Mouse (Mus musculus) midbrain, embryonic 16.5 days (tissue): Measurements from ENCODE around the gene Fam198b. TPM values are rescaled to one million over a fixed set of nuclear protein-coding genes. Genes with fewer than 3 reads are reported as not detected.

Experiments used
- ATAC-seq: fragments of 200-750 bp; cut with Nextera tagmentation; 2 replicates; pipeline ENCODE4 v1.8.0; 2017; ENCODE audit warnings: moderate TSS enrichment
- H3K27ac ChIP-seq: fragments of 300-500 bp; sonication (generic); 2 replicates; pipeline ENCODE4 v1.5.1; 2014; ENCODE audit warnings: mild to moderate bottlenecking, low read length, mixed read lengths
- H3K27me3 ChIP-seq: fragments of 300-500 bp; sonication (generic); 2 replicates; pipeline ENCODE4 v1.6.1; 2014; ENCODE audit warnings: low read depth, low read length, mixed read lengths; ENCODE audit not compliant: control insufficient read depth, insufficient read depth
- H3K36me3 ChIP-seq: fragments of 300-500 bp; sonication (generic); 2 replicates; pipeline ENCODE4 v1.6.1; 2014; ENCODE audit warnings: mild to moderate bottlenecking, low read length, moderate library complexity, mixed read lengths; ENCODE audit not compliant: control insufficient read depth, insufficient read depth
- H3K4me1 ChIP-seq: fragments of 300-500 bp; sonication (generic); 2 replicates; pipeline ENCODE4 v1.6.1; 2014; ENCODE audit warnings: mild to moderate bottlenecking, low read length, mixed read lengths; ENCODE audit not compliant: control insufficient read depth, insufficient read depth
- H3K4me2 ChIP-seq: fragments of 300-500 bp; sonication (generic); 2 replicates; pipeline ENCODE4 v1.6.1; 2014; ENCODE audit warnings: mild to moderate bottlenecking, low read length, mixed read lengths
- H3K4me3 ChIP-seq: fragments of 300-500 bp; sonication (generic); 2 replicates; pipeline ENCODE4 v1.5.1; 2014; ENCODE audit warnings: low read depth, mild to moderate bottlenecking, low read length, moderate library complexity, mixed read lengths
- H3K9ac ChIP-seq: fragments of 300-500 bp; sonication (generic); 2 replicates; pipeline ENCODE4 v1.6.1; 2014; ENCODE audit warnings: low read depth, low read length, mixed read lengths
- H3K9me3 ChIP-seq: fragments of 300-500 bp; sonication (generic); replicated peaks from 2 replicates; pipeline ENCODE4 v1.6.1; 2014; ENCODE audit warnings: mild to moderate bottlenecking, low read length, mixed read lengths; ENCODE audit not compliant: control insufficient read depth, poor library complexity, severe bottlenecking
- WGBS: fragments of 180-500 bp; shearing (Covaris S2); extraction: QIAGEN DNeasy Blood & Tissue Kit; methylation state at CpG from one replicate; pipeline ENCODE4 v1.1.7; 2014; 5-methylcytosine and 5-hydroxymethylcytosine counted together
- polyA plus RNA-seq: library from polyadenylated mRNA; unstranded; fragments of >200 nt; fragmentation: Nextera tagmentation; extraction: Ambion mirVana; gene quantifications from 2 replicates; pipeline ENCODE4 v1.2.1, GENCODE M21; 2015

Gene Fam198b
- polyA plus RNA-seq, 1 experiment from 2014 or later: 0.59 TPM

DNA sequence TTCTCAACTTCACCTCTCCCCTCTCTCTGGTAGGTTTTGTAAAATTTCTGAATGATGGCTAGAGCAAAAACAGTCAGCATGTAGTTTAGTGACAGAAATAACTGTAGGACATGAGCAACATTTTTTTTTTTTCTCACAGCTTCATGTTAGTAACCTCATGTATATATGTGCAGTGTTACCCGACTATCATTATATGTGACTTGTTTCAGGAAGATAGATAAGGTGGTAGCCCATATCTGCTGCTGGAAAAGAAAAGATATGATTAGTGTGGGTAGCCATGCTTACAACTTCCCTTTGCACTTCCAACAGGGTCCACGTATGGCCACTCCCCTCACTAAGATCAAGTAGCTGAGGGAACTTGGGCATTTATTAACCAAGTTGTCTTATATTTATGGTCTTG lies 86.2 kb downstream of the Fam198b start:
- Histone ChIP-seq H3K4me2 (no peak overlapping the region), H3K4me3 (no peak overlapping the region), H3K4me1 (peaks cover 6% of the 10 kb centered on the region; the same call in 1 of the 2 replicates), H3K27ac (no peak overlapping the region), H3K36me3 (no peaks in the 10 kb centered on the region), H3K9me3 (no peaks in the 10 kb centered on the region), H3K9ac (no peak overlapping the region), H3K27me3 (no peaks in the 10 kb centered on the region)
- no peak for ATAC-seq
- 90% methylated on average over 2 of the region's 2 CpGs for WGBS

DNA sequence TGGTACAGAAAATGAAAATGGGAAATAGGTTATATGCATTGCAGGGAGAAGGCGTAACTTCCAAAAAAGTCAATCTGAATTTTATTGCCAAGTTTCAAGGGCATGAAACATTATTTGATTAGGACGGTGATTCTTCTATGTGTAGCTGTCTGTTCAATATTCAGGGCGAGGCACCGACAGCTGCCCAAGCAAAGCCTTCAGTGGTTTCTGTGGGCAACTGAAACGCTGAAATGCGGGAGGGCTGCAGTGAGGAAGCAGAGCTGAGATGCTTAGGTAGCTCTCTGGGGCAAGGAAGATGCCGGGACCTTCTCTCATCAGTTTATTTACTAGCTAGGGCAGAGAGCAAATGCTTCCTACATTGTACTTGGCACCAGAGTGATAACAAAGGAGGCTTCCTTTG lies 87.2 kb downstream of the Fam198b start:
- H3K4me2 ChIP-seq: no peak overlapping the region
- H3K27me3 ChIP-seq: no peaks in the 10 kb centered on the region
- H3K9me3 ChIP-seq: no peaks in the 10 kb centered on the region
- H3K36me3 ChIP-seq: no peaks in the 10 kb centered on the region
- peaks cover 6% of the 10 kb centered on the region; the same call in 1 of the 2 replicates for H3K4me1 ChIP-seq
- H3K9ac ChIP-seq: no peak overlapping the region
- no peak overlapping the region for H3K4me3 ChIP-seq
- no peak for ATAC-seq
- no peak overlapping the region for H3K27ac ChIP-seq
- WGBS: 71% methylated on average over 7 of the region's 7 CpGs

DNA sequence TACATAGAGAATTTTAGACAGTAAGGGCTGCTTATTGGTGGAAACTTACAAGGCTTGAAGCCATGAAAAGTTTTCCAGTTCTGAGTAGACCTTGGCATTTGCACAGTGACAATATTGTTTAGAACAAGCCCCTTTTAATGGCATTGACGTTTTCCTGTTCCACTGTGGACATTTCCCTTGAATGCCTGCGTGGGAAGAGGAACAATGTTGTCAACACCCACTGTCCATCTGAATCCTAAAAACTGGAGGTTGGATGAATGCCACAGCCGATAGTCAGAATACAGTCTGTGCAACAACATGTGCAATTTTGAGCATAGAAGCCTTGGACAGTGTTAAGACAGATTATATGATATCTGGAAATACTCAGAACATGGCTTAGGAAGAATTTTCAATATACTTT lies 92.5 kb downstream of the Fam198b start:
- ATAC-seq: no peak
- Histone ChIP-seq H3K9ac (no peak overlapping the region), H3K4me3 (no peak overlapping the region), H3K4me1 (peaks cover 6% of the 10 kb centered on the region; the same call in 1 of the 2 replicates), H3K27ac (no peak overlapping the region), H3K36me3 (no peaks in the 10 kb centered on the region), H3K4me2 (no peak overlapping the region), H3K9me3 (no peaks in the 10 kb centered on the region), H3K27me3 (no peaks in the 10 kb centered on the region)
- 61% methylated on average over 3 of the region's 3 CpGs for WGBS

DNA sequence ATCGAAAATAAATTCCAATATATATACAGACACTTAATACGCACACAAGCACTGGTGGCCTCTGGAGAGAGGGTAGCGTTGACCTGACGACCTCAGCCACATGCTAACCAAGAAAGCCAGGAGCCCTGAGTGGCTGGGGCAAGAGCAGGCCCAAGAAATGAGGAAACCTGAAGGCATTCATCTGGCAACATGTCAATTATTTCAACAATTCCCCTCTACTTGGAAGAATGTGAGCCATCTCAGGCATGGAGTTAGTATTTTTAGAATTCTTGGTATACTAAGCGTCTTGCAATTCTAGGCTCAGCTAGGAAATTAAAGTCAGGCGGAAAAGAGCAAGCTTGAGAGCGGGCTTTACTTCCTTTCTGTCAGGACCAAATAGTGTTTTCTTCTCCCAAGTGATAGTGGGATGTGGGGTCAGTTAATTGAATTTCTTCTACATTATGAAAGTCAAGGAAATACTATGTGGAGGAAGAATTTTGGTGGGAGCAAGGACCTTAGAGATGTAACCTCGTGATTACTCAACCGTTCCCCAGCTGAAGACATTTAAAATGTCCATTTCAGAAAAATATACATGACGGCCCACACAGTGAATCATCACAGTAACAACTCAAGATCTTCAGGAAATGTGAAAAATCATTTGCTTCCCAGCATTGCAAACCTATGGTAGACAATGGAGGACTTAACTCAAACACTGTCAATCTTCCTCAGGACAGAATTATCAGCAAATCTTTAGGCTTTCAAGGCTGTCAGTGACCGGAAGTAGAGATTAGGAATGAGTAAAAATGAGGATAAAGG lies 93.5 kb downstream of the Fam198b start:
- no peak overlapping the region for H3K4me3 ChIP-seq
- H3K27me3 ChIP-seq: no peaks in the 10 kb centered on the region
- H3K27ac ChIP-seq: no peak overlapping the region
- H3K36me3 ChIP-seq: no peaks in the 10 kb centered on the region
- peaks cover 6% of the 10 kb centered on the region; the same call in 1 of the 2 replicates for H3K4me1 ChIP-seq
- no peak for ATAC-seq
- WGBS: 79% methylated on average over 11 of the region's 11 CpGs
- H3K9ac ChIP-seq: no peak overlapping the region
- H3K4me2 ChIP-seq: no peak overlapping the region
- no peaks in the 10 kb centered on the region for H3K9me3 ChIP-seq

DNA sequence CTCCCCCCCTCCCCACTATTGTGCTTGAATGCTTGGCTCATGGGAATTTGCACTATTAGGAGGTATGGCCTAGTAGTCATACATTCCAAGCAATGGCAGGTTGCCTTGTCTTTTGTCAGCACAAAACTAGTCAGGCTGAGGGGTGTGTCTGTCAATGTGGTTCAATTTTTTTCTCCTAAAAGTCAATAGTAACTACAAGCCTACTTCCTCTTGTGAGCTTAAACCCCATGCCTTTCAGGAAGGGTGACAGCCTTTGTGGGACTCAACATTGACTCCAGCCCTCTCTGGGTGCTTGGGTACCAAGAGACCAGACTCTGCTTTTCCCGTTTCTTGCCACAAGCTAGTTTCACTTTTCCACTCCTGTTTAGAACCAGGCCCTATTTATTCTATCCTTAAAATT lies 96.4 kb downstream of the Fam198b start:
- ATAC-seq: no peak
- no peaks in the 10 kb centered on the region for H3K4me1 ChIP-seq
- no peaks in the 10 kb centered on the region for H3K9me3 ChIP-seq
- no peak overlapping the region for H3K27ac ChIP-seq
- H3K27me3 ChIP-seq: no peaks in the 10 kb centered on the region
- H3K36me3 ChIP-seq: no peaks in the 10 kb centered on the region
- WGBS: 97% methylated on average over 1 of the region's 1 CpGs
- H3K4me2 ChIP-seq: no peak overlapping the region
- no peak overlapping the region for H3K9ac ChIP-seq
- no peak overlapping the region for H3K4me3 ChIP-seq

DNA sequence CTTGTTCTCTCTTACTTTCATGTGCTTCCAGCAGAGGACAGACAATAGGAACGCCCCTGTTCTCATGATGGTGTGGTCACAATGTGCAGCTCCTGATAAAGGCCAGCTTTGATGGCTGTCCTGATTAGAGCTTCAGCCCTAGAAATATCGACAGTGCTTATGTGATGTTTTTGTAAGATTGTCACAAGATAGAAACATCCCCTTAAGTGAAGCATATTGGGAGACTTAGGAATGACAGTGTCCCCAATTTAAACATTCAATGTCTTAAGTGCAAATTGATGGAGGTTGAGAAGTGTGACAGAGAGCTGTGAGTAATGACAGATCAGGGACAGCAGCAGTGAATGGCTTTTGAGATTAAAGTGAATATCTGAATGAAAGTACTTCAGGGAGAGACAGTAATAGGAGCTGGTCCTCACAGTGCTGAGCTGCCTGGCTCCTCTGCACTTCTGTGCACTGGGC lies 99.7 kb downstream of the Fam198b start:
- no peak overlapping the region for H3K4me2 ChIP-seq
- WGBS: 65% methylated on average over 2 of the region's 2 CpGs
- no peak overlapping the region for H3K9ac ChIP-seq
- no peaks in the 10 kb centered on the region for H3K36me3 ChIP-seq
- H3K4me3 ChIP-seq: no peak overlapping the region
- ATAC-seq: 0 out of 2 replicates have a peak, but pooled peaks have one; percentile 42
- H3K27me3 ChIP-seq: no peaks in the 10 kb centered on the region
- no peak overlapping the region for H3K27ac ChIP-seq
- H3K4me1 ChIP-seq: no peaks in the 10 kb centered on the region
- no peaks in the 10 kb centered on the region for H3K9me3 ChIP-seq

DNA sequence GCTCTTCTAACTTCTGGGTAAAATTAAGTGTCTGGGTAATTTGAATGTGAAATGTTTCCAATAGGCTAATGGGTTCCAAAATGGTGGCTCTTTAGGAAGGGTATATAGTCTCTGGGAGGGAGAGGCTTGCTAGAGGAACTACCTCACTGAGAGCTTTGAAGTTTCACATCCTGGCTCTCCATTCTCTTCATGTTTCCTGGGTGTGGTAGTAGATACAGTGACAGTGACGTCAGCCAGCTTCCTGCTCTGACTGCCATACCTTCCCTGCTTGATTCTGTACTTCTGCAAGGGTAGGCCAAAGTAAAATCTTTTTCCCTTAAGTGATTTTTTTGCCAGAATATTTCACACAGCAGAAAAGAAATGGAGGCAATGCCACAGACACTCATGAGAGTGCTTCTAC lies 100.2 kb downstream of the Fam198b start:
- Histone ChIP-seq H3K27ac (no peak overlapping the region), H3K4me3 (no peak overlapping the region), H3K9ac (no peak overlapping the region), H3K4me2 (no peak overlapping the region), H3K4me1 (no peaks in the 10 kb centered on the region), H3K36me3 (no peaks in the 10 kb centered on the region), H3K27me3 (no peaks in the 10 kb centered on the region), H3K9me3 (no peaks in the 10 kb centered on the region)
- ATAC-seq: no peak
- 76% methylated on average over 1 of the region's 1 CpGs for WGBS

DNA sequence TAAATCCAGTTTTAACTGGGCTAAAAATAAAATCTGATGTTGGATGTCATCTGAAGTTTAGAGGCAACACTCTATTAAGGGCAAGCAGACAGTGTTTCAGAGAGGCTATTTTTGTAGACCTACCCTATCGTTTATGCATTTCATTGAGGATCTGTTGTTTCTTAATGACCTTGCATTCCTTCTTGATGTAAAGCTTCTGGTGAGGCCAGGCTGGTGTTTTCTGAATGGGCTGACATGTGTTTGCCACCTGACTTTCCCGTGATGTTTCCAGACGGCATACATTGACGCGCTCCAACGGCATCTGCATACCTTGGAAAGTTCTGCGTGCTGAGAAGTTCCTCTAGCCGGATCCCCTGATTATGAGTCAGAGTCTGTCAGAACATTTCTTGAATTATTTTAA lies 104.9 kb downstream of the Fam198b start:
- no peaks in the 10 kb centered on the region for H3K9me3 ChIP-seq
- H3K4me3 ChIP-seq: no peak overlapping the region
- H3K27me3 ChIP-seq: no peaks in the 10 kb centered on the region
- no peaks in the 10 kb centered on the region for H3K36me3 ChIP-seq
- ATAC-seq: no peak
- no peak overlapping the region for H3K4me2 ChIP-seq
- no peak overlapping the region for H3K27ac ChIP-seq
- WGBS: 90% methylated on average over 8 of the region's 8 CpGs
- no peak overlapping the region for H3K9ac ChIP-seq
- H3K4me1 ChIP-seq: no peaks in the 10 kb centered on the region

DNA sequence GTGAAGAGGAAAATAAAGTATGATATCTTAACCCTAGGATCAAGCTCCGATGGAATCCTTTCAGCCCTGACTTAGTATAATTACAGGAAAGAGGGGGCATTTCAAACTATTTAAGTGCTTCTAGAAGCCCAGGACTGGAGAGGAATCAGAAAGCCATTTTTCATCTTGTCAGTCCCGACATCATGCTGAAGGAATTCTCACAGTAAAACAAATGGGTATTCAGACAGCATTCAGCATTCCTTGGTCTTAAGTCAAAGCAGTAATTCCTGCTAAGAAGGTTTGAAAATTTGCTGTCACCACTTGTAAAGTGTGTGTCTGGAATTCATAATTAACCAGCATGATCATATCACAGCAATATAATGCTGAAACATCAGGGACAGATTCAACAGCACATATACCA lies 105.6 kb downstream of the Fam198b start:
- Histone ChIP-seq H3K4me2 (no peak overlapping the region), H3K27me3 (no peaks in the 10 kb centered on the region), H3K4me3 (no peak overlapping the region), H3K27ac (no peak overlapping the region), H3K9me3 (no peaks in the 10 kb centered on the region), H3K36me3 (no peaks in the 10 kb centered on the region), H3K4me1 (no peaks in the 10 kb centered on the region), H3K9ac (no peak overlapping the region)
- ATAC-seq: no peak
- WGBS: 51% methylated on average over 2 of the region's 2 CpGs
